Mouse (Mus musculus): ENCODE measurements around the gene Sardh. TPM values are rescaled to one million over a fixed set of nuclear protein-coding genes. Genes with fewer than 3 reads are reported as not detected.
A peak's percentile ranks its signal among the peaks of the same experiment; 100 is the strongest.

The Sardh gene
- total and polyA plus RNA-seq, 3 experiments = 4.7 to 19.1 (median 6.5) TPM

- H3K4me1 ChIP-seq (ENCODE audit: control insufficient read depth, insufficient read depth, low read length) = peaks cover 12% of the 10 kb centered on the region
- TF ChIP-seq CTCF (IDR thresholded peaks at IDR 0.05) = no peak
- TF ChIP-seq POLR2A (IDR thresholded peaks at IDR 0.05; ENCODE audit: insufficient read depth, low read depth, low read length) = 0 out of 2 replicates have a peak, but pooled peaks have one; percentile 22
- peak; percentile 53; the same call in 1 of the 2 replicates for TF ChIP-seq EP300 (IDR thresholded peaks at IDR 0.05; ENCODE audit: insufficient read depth, low read depth, low read length)
- no peaks in the 10 kb centered on the region for H3K27me3 ChIP-seq (ENCODE audit: control insufficient read depth, insufficient read depth, low read length)
- H3K4me3 ChIP-seq = no peak overlapping the region
- peak overlapping the region; percentile 7; the same call in 1 of the 2 replicates for H3K9ac ChIP-seq (ENCODE audit: low read depth, low read length)
- no peaks in the 10 kb centered on the region for H3K79me2 ChIP-seq (replicated peaks; ENCODE audit: control insufficient read depth, insufficient read depth, low read length)
- peak overlapping the region; percentile 75 for H3K27ac ChIP-seq
- 30% methylated on average over 5 of the region's 5 CpGs for WGBS
- intact Hi-C loops (cut with DNase I) = no loop called here
- peak in 1 of 2 experiments; percentile 51 for DNase-seq
- no peaks in the 10 kb centered on the region for H3K36me3 ChIP-seq (ENCODE audit: control insufficient read depth, insufficient read depth, low read length)
Observed at GRCm38 (mm10) chr2:27198551-27199246, 49.4 kb downstream of the Sardh start.

GRCm38 (mm10) chr2:27189994-27190393 is 58.1 kb downstream of the Sardh start:
- 82% methylated on average over 4 of the region's 4 CpGs for WGBS
- Histone ChIP-seq H3K27me3 (ENCODE audit: control insufficient read depth, insufficient read depth, low read length) (no peaks in the 10 kb centered on the region), H3K79me2 (replicated peaks; ENCODE audit: control insufficient read depth, insufficient read depth, low read length) (no peaks in the 10 kb centered on the region), H3K4me3 (no peak overlapping the region), H3K27ac (no peak overlapping the region), H3K4me1 (ENCODE audit: control insufficient read depth, insufficient read depth, low read length) (no peaks in the 10 kb centered on the region), H3K9ac (ENCODE audit: low read depth, low read length) (no peak overlapping the region), H3K36me3 (ENCODE audit: control insufficient read depth, insufficient read depth, low read length) (no peaks in the 10 kb centered on the region)
- intact Hi-C loops (cut with DNase I) = no loop called here
- DNase-seq = no peak
- TF ChIP-seq EP300 (IDR thresholded peaks at IDR 0.05; ENCODE audit: insufficient read depth, low read depth, low read length) = no peak
- TF ChIP-seq POLR2A (IDR thresholded peaks at IDR 0.05; ENCODE audit: insufficient read depth, low read depth, low read length) = no peak
- TF ChIP-seq CTCF (IDR thresholded peaks at IDR 0.05) = no peak

GRCm38 (mm10) chr2:27187531-27187930 is 60.6 kb downstream of the Sardh start:
- Histone ChIP-seq H3K9ac (ENCODE audit: low read depth, low read length) (no peak overlapping the region), H3K4me1 (ENCODE audit: control insufficient read depth, insufficient read depth, low read length) (no peaks in the 10 kb centered on the region), H3K4me3 (no peak overlapping the region), H3K27ac (no peak overlapping the region), H3K36me3 (ENCODE audit: control insufficient read depth, insufficient read depth, low read length) (no peaks in the 10 kb centered on the region), H3K27me3 (ENCODE audit: control insufficient read depth, insufficient read depth, low read length) (no peaks in the 10 kb centered on the region), H3K79me2 (replicated peaks; ENCODE audit: control insufficient read depth, insufficient read depth, low read length) (no peaks in the 10 kb centered on the region)
- DNase-seq = no peak
- TF ChIP-seq EP300 (IDR thresholded peaks at IDR 0.05; ENCODE audit: insufficient read depth, low read depth, low read length) = no peak
- no peak for TF ChIP-seq POLR2A (IDR thresholded peaks at IDR 0.05; ENCODE audit: insufficient read depth, low read depth, low read length)
- no peak for TF ChIP-seq CTCF (IDR thresholded peaks at IDR 0.05)
- intact Hi-C loops (cut with DNase I) = no loop called here
- 78% methylated on average over 6 of the region's 6 CpGs for WGBS

- H3K27ac ChIP-seq = no peak overlapping the region; the same call in 1 of the 2 replicates
- intact Hi-C loops (cut with DNase I) = loop anchor here (2.0 kb wide), 1 partner anchor 23 kb away; no protein-coding TSS in a partner anchor
- WGBS = 72% methylated on average over 12 of the region's 12 CpGs
Observed at GRCm38 (mm10) chr2:27183734-27184133, 64.4 kb downstream of the Sardh start.

GRCm38 (mm10) chr2:27181907-27182306 is 66.2 kb downstream of the Sardh start:
- Histone ChIP-seq H3K27me3 (ENCODE audit: control insufficient read depth, insufficient read depth, low read length) (no peaks in the 10 kb centered on the region), H3K36me3 (ENCODE audit: control insufficient read depth, insufficient read depth, low read length) (no peaks in the 10 kb centered on the region), H3K27ac (peak overlapping the region; percentile 67), H3K4me3 (0 out of 2 replicates have a peak overlapping the region, but pooled peaks have one; percentile 10), H3K9ac (ENCODE audit: low read depth, low read length) (peak overlapping the region; percentile 54; the same call in 1 of the 2 replicates), H3K4me1 (ENCODE audit: control insufficient read depth, insufficient read depth, low read length) (no peaks in the 10 kb centered on the region; the same call in none of the 2 replicates), H3K79me2 (replicated peaks; ENCODE audit: control insufficient read depth, insufficient read depth, low read length) (no peaks in the 10 kb centered on the region)
- WGBS = 42% methylated on average over 4 of the region's 4 CpGs
- peak; percentile 37 to 66 for DNase-seq
- TF ChIP-seq EP300 (IDR thresholded peaks at IDR 0.05; ENCODE audit: insufficient read depth, low read depth, low read length) = peak; percentile 67; the same call in 1 of the 2 replicates
- no peak for TF ChIP-seq CTCF (IDR thresholded peaks at IDR 0.05)
- TF ChIP-seq POLR2A (IDR thresholded peaks at IDR 0.05; ENCODE audit: insufficient read depth, low read depth, low read length) = peak; percentile 66; the same call in 1 of the 2 replicates
- intact Hi-C loops (cut with DNase I) = loop anchor here (2.0 kb wide), 1 partner anchor 25 kb away; no protein-coding TSS in a partner anchor

More at GRCm38 (mm10) chr2:27183734-27184133, 64.4 kb downstream of the Sardh start:
- no peak overlapping the region for H3K9ac ChIP-seq (ENCODE audit: low read depth, low read length)
- H3K79me2 ChIP-seq (replicated peaks; ENCODE audit: control insufficient read depth, insufficient read depth, low read length) = no peaks in the 10 kb centered on the region
- H3K4me3 ChIP-seq = no peak overlapping the region
- no peaks in the 10 kb centered on the region for H3K36me3 ChIP-seq (ENCODE audit: control insufficient read depth, insufficient read depth, low read length)
- H3K27me3 ChIP-seq (ENCODE audit: control insufficient read depth, insufficient read depth, low read length) = no peaks in the 10 kb centered on the region
- no peak for DNase-seq
- no peaks in the 10 kb centered on the region; the same call in none of the 2 replicates for H3K4me1 ChIP-seq (ENCODE audit: control insufficient read depth, insufficient read depth, low read length)
- no peak for TF ChIP-seq EP300 (IDR thresholded peaks at IDR 0.05; ENCODE audit: insufficient read depth, low read depth, low read length)
- no peak for TF ChIP-seq CTCF (IDR thresholded peaks at IDR 0.05)
- TF ChIP-seq POLR2A (IDR thresholded peaks at IDR 0.05; ENCODE audit: insufficient read depth, low read depth, low read length) = no peak

GRCm38 (mm10) chr2:27179101-27179500 is 69.0 kb downstream of the Sardh start:
- no peak for TF ChIP-seq CTCF (IDR thresholded peaks at IDR 0.05)
- no peak for TF ChIP-seq POLR2A (IDR thresholded peaks at IDR 0.05; ENCODE audit: insufficient read depth, low read depth, low read length)
- TF ChIP-seq EP300 (IDR thresholded peaks at IDR 0.05; ENCODE audit: insufficient read depth, low read depth, low read length) = peak; percentile 72
- no peak overlapping the region for H3K4me3 ChIP-seq
- no peaks in the 10 kb centered on the region; the same call in none of the 2 replicates for H3K4me1 ChIP-seq (ENCODE audit: control insufficient read depth, insufficient read depth, low read length)
- H3K36me3 ChIP-seq (ENCODE audit: control insufficient read depth, insufficient read depth, low read length) = no peaks in the 10 kb centered on the region
- DNase-seq = peak in 1 of 2 experiments; percentile 26
- H3K9ac ChIP-seq (ENCODE audit: low read depth, low read length) = no peak overlapping the region
- no peak overlapping the region for H3K27ac ChIP-seq
- H3K79me2 ChIP-seq (replicated peaks; ENCODE audit: control insufficient read depth, insufficient read depth, low read length) = no peaks in the 10 kb centered on the region
- no peaks in the 10 kb centered on the region for H3K27me3 ChIP-seq (ENCODE audit: control insufficient read depth, insufficient read depth, low read length)
- intact Hi-C loops (cut with DNase I) = no loop called here
- 38% methylated on average over 8 of the region's 8 CpGs for WGBS
